Mouse (Mus musculus): ENCODE measurements around the gene Tnrc6c. TPM values are rescaled to one million over a fixed set of nuclear protein-coding genes. Genes with fewer than 3 reads are reported as not detected.

Gene Tnrc6c
- polyA plus RNA-seq, 1 experiment: 5.7 TPM

GRCm38 (mm10) chr11:117769683-117770047 is 115.6 kb downstream of the Tnrc6c start:
- TF ChIP-seq GATA1 (IDR thresholded peaks at IDR 0.05; ENCODE audit: borderline replicate concordance, low read length): no peak
- TF ChIP-seq FLI1 (IDR thresholded peaks at IDR 0.05; ENCODE audit: low read length): no peak
- peaks cover 100% of the 10 kb centered on the region for H3K36me3 ChIP-seq (replicated peaks; ENCODE audit: low read length)

DNA sequence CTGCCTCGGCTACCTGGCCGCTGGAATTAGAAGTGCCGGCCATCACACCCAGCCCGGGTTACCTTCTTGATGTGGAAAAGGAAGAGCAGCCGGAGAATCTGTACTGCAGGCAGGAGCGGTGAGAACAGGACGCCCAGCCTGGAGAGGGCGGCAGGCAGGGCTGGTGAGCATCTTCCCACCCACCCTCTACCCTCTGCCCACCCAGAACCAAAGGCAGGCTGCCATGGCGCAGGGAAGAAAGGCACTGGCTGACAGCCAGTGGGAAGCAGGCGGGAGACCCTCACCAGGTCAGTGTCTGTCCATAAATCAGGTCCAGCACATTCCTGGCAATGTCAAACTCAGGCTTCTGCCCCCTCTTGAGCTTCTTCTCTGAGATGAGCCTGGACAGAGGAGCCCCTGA is 116.3 kb downstream of the Tnrc6c start:
- no peak for TF ChIP-seq GATA1 (IDR thresholded peaks at IDR 0.05; ENCODE audit: borderline replicate concordance, low read length)
- TF ChIP-seq FLI1 (IDR thresholded peaks at IDR 0.05; ENCODE audit: low read length): no peak
- H3K4me1 ChIP-seq: peaks cover 66% of the 10 kb centered on the region
- peaks cover 100% of the 10 kb centered on the region for H3K36me3 ChIP-seq (replicated peaks; ENCODE audit: low read length)
- no peaks in the 10 kb centered on the region for H3K9me3 ChIP-seq
- H3K27me3 ChIP-seq (replicated peaks): no peaks in the 10 kb centered on the region
- H3K4me3 ChIP-seq (replicated peaks): no peak overlapping the region

More at GRCm38 (mm10) chr11:117769683-117770047, 115.6 kb downstream of the Tnrc6c start:
- H3K27me3 ChIP-seq (replicated peaks): no peaks in the 10 kb centered on the region
- H3K4me3 ChIP-seq (replicated peaks): no peak overlapping the region
- no peaks in the 10 kb centered on the region for H3K9me3 ChIP-seq
- peaks cover 64% of the 10 kb centered on the region for H3K4me1 ChIP-seq

DNA sequence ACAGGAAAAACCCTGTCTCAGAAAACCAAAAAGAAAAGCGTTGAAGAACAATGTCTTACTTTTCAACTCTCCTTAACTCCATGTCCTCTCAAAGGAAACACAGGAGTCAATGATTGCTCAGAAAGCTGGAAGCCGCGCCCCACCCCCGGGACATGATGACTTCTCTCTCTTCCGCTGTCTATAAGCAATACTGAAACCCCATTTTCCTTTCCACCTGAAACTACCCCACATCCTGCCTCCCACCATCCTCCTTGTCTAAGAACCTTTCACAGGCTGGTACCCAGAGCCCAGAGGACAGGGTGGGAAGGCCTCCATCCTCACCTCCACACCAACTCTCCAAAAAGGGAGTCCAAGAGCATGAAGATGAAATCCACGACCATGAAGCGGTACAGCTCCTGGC is 118.3 kb downstream of the Tnrc6c start:
- TF ChIP-seq GATA1 (IDR thresholded peaks at IDR 0.05; ENCODE audit: borderline replicate concordance, low read length) (no peak), FLI1 (IDR thresholded peaks at IDR 0.05; ENCODE audit: low read length) (no peak)
- Histone ChIP-seq H3K9me3 (no peaks in the 10 kb centered on the region), H3K36me3 (replicated peaks; ENCODE audit: low read length) (peaks cover 100% of the 10 kb centered on the region), H3K4me1 (peaks cover 81% of the 10 kb centered on the region), H3K4me3 (replicated peaks) (no peak overlapping the region), H3K27me3 (replicated peaks) (no peaks in the 10 kb centered on the region)

DNA sequence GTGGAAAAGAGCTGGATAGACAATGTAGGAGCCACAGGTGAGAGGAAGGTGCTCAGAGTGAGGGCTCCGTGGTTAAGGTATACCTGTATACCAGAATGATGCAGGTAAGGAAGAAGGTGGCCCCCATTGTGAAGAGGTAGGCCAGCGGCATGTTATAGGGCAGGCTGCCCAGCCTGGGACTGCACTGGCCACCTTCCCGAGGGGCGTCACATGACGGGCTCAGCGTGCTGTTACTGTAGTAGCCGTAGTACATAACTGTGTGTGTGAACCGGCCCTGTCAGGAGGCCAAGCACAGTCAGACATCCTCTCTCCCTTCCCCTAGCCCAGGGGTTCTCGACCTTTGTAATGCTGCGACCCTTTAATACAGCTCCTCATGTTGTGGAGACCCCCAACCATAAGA is 120.8 kb downstream of the Tnrc6c start:
- H3K9me3 ChIP-seq: no peaks in the 10 kb centered on the region
- no peaks in the 10 kb centered on the region for H3K27me3 ChIP-seq (replicated peaks)
- no peak for TF ChIP-seq GATA1 (IDR thresholded peaks at IDR 0.05; ENCODE audit: borderline replicate concordance, low read length)
- no peak for TF ChIP-seq FLI1 (IDR thresholded peaks at IDR 0.05; ENCODE audit: low read length)
- H3K4me3 ChIP-seq (replicated peaks): peak overlapping the region; percentile 65
- H3K36me3 ChIP-seq (replicated peaks; ENCODE audit: low read length): peaks cover 91% of the 10 kb centered on the region
- H3K4me1 ChIP-seq: peaks cover 90% of the 10 kb centered on the region

GRCm38 (mm10) chr11:117775540-117775939 is 121.5 kb downstream of the Tnrc6c start:
- H3K4me1 ChIP-seq: peaks cover 89% of the 10 kb centered on the region

DNA sequence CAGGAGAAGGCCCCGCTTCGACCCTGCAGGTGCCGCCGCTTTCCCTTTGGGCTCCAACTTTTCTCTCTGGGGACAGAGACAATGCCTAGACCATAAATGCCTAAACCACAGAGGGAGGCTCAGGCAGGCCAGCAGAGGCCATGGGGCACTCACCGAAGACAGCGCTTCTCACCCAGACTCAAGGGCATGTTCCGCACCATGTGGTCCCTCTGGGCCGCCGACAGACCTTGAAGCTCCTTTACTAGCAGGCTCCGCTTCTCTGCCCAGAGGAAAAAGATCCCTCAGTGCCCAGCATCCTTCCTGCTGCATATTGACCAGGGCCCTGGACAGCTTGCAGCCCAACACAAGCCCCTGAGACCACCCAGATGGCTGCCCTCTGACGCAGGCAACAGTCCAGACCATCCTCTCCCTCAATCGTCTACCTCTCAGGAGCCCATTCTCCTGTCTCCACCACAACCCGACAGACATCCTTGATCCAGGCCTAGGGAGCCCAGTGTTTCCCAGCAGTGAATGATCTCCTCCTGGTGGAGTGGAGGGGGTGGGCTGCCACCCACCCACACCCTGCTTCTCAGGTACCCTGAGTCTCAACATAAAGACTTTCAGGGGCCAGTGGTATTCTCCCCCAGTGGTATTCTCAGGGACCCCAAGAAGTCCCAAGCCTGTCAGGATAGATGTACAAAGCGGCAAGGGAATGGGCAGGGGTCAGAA is 122.2 kb downstream of the Tnrc6c start:
- peaks cover 93% of the 10 kb centered on the region for H3K4me1 ChIP-seq
- no peak for TF ChIP-seq GATA1 (IDR thresholded peaks at IDR 0.05; ENCODE audit: borderline replicate concordance, low read length)
- no peak for TF ChIP-seq FLI1 (IDR thresholded peaks at IDR 0.05; ENCODE audit: low read length)
- no peaks in the 10 kb centered on the region for H3K27me3 ChIP-seq (replicated peaks)
- peaks cover 78% of the 10 kb centered on the region for H3K36me3 ChIP-seq (replicated peaks; ENCODE audit: low read length)
- no peaks in the 10 kb centered on the region for H3K9me3 ChIP-seq
- no peak overlapping the region for H3K4me3 ChIP-seq (replicated peaks)

More at GRCm38 (mm10) chr11:117775540-117775939, 121.5 kb downstream of the Tnrc6c start:
- H3K9me3 ChIP-seq: no peaks in the 10 kb centered on the region
- TF ChIP-seq GATA1 (IDR thresholded peaks at IDR 0.05; ENCODE audit: borderline replicate concordance, low read length): no peak
- TF ChIP-seq FLI1 (IDR thresholded peaks at IDR 0.05; ENCODE audit: low read length): no peak
- H3K4me3 ChIP-seq (replicated peaks): peak overlapping the region; percentile 33
- H3K27me3 ChIP-seq (replicated peaks): no peaks in the 10 kb centered on the region
- H3K36me3 ChIP-seq (replicated peaks; ENCODE audit: low read length): peaks cover 85% of the 10 kb centered on the region

GRCm38 (mm10) chr11:117777111-117777510 is 123.0 kb downstream of the Tnrc6c start:
- Histone ChIP-seq H3K27me3 (replicated peaks) (no peaks in the 10 kb centered on the region), H3K9me3 (no peaks in the 10 kb centered on the region), H3K4me3 (replicated peaks) (peak overlapping the region; percentile 53), H3K4me1 (peaks cover 96% of the 10 kb centered on the region), H3K36me3 (replicated peaks; ENCODE audit: low read length) (peaks cover 70% of the 10 kb centered on the region)
- TF ChIP-seq GATA1 (IDR thresholded peaks at IDR 0.05; ENCODE audit: borderline replicate concordance, low read length): no peak
- TF ChIP-seq FLI1 (IDR thresholded peaks at IDR 0.05; ENCODE audit: low read length): no peak

GRCm38 (mm10) chr11:117778031-117778430 is 123.9 kb downstream of the Tnrc6c start:
- TF ChIP-seq GATA1 (IDR thresholded peaks at IDR 0.05; ENCODE audit: borderline replicate concordance, low read length): no peak
- TF ChIP-seq FLI1 (IDR thresholded peaks at IDR 0.05; ENCODE audit: low read length): no peak
- H3K4me1 ChIP-seq: peaks cover 97% of the 10 kb centered on the region
- peaks cover 60% of the 10 kb centered on the region for H3K36me3 ChIP-seq (replicated peaks; ENCODE audit: low read length)
- H3K9me3 ChIP-seq: no peaks in the 10 kb centered on the region
- H3K27me3 ChIP-seq (replicated peaks): no peaks in the 10 kb centered on the region
- peak overlapping the region; percentile 97 for H3K4me3 ChIP-seq (replicated peaks)

DNA sequence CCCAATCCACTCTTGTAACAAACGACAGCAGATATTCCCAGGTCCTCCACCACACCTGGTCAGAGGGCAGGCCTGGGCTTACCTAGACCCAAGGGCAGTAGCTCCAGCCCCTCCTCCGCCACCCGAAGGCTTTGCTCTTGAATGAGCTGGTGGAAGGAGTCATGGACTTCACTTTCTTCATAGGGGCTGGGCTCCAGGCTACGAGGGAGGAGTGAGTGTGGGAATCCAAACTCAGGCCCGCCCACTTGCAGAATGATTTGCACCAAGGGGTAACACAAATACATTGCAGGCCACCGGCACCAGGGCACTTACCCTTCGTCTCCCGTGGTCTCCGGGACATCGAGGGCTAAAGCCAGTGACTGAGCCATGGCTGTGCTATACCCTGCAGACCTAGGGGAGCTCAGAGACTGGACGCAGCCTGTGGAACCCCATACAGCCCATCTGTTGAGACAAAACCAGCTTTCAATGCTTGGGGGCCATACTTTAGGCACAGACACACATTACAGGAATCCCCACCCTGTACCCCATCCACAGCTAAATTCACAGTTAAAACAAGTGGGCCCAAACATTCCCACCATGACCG is 124.9 kb downstream of the Tnrc6c start:
- no peaks in the 10 kb centered on the region for H3K9me3 ChIP-seq
- H3K36me3 ChIP-seq (replicated peaks; ENCODE audit: low read length): peaks cover 58% of the 10 kb centered on the region
- peaks cover 97% of the 10 kb centered on the region for H3K4me1 ChIP-seq
- peak overlapping the region; percentile 97 for H3K4me3 ChIP-seq (replicated peaks)
- H3K27me3 ChIP-seq (replicated peaks): no peaks in the 10 kb centered on the region
- no peak for TF ChIP-seq GATA1 (IDR thresholded peaks at IDR 0.05; ENCODE audit: borderline replicate concordance, low read length)
- TF ChIP-seq FLI1 (IDR thresholded peaks at IDR 0.05; ENCODE audit: low read length): no peak

DNA sequence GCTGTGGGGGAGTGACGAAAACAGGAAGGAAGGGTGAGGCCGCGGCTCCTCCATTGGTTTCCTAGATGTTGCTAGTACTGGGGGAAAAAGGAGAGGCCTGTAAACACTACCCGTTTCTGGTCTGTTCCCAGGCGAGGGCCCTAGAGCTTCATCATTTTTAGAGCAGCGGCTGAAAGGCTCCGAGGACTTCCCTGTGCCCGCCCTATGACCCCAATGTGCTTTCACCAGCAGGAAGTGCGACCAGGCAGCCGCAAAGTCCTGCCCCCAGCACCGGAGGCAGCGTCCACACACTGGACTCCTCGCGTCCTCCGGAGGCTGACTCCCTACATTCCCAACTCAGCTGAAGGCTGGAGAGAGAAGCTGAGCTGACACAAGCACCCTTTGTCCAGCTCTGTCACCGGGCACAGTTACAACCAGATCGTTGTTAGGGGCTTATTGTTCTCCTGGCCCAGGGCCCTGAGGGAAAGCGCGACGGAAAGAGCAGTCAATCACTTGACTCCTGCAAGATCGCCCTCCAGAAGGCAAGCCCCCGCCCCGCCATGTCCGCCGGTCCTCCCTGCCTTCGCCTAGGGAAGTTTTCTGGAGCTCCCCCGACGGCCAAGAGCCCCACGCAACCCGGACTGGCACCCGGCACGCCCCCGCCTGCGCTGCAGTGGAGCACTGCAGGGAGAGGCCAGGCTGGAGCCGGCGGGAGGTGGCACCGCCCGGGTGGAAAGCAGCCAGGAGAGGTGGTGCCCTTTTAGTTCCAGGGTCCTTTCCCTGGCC is 125.5 kb downstream of the Tnrc6c start:
- peak overlapping the region; percentile 97 for H3K4me3 ChIP-seq (replicated peaks)
- H3K27me3 ChIP-seq (replicated peaks): no peaks in the 10 kb centered on the region
- H3K9me3 ChIP-seq: no peaks in the 10 kb centered on the region
- H3K36me3 ChIP-seq (replicated peaks; ENCODE audit: low read length): peaks cover 58% of the 10 kb centered on the region
- TF ChIP-seq GATA1 (IDR thresholded peaks at IDR 0.05; ENCODE audit: borderline replicate concordance, low read length) (no peak), FLI1 (IDR thresholded peaks at IDR 0.05; ENCODE audit: low read length) (no peak)
- peaks cover 97% of the 10 kb centered on the region for H3K4me1 ChIP-seq
